In genomic region chr11:29172563-29173124, GRCm38 (mm10) we compare ENCODE assay signal across 7 mouse cellular contexts. TPM values are rescaled to one million over a fixed set of nuclear protein-coding genes. Genes with fewer than 3 reads are reported as not detected.
DNase-seq lines count a peak whose midpoint lies in the region; ATAC-seq lines count a peak whose summit lies in the region.

Ppp4r3b (plus strand) TSS chr11:29172890.

- under 1% methylated on average over 44 of the region's 50 CpGs for WGBS in embryonic facial prominence, embryonic 11.5 days
- WGBS in limb, embryonic 10.5 days = under 1% methylated on average over 50 of the region's 50 CpGs
- WGBS in midbrain, embryonic 13.5 days = under 1% methylated on average over 50 of the region's 50 CpGs

- peak within 1 kb of the TSS; percentile 98 for H3K27ac ChIP-seq in embryonic facial prominence, embryonic 11.5 days (replicated peaks; ENCODE audit: low read depth, low read length)
- peak within 1 kb of the TSS; percentile 99 for H3K27ac ChIP-seq in limb, embryonic 10.5 days
- H3K27ac ChIP-seq in midbrain, embryonic 13.5 days = peak within 1 kb of the TSS; percentile 95

- ATAC-seq in embryonic facial prominence, embryonic 11.5 days (replicated peaks; ENCODE audit: insufficient number of reproducible peaks, low FRiP score, low TSS enrichment, low read depth) = peak; percentile 99
- peak; percentile 86 for ATAC-seq in granulocyte monocyte progenitor cell, adult 5-6 weeks (replicated peaks; ENCODE audit: poor library complexity, severe bottlenecking)
- ATAC-seq in midbrain, embryonic 13.5 days = peak; percentile 99

- H3K9me3 ChIP-seq in embryonic facial prominence, embryonic 11.5 days (replicated peaks; ENCODE audit: control insufficient read depth, low read length) = no peaks in the 10 kb centered on the region
- no peaks in the 10 kb centered on the region for H3K9me3 ChIP-seq in limb, embryonic 10.5 days (replicated peaks)
- H3K9me3 ChIP-seq in midbrain, embryonic 13.5 days = no peaks in the 10 kb centered on the region

- H3K36me3 ChIP-seq in embryonic facial prominence, embryonic 11.5 days (replicated peaks; ENCODE audit: control insufficient read depth, insufficient read depth, low read depth, low read length) = no peaks in the 10 kb centered on the region
- peaks cover 2% of the 10 kb centered on the region; the same call in 1 of the 2 replicates for H3K36me3 ChIP-seq in limb, embryonic 10.5 days
- no peaks in the 10 kb centered on the region for H3K36me3 ChIP-seq in midbrain, embryonic 13.5 days

- H3K4me2 ChIP-seq in embryonic facial prominence, embryonic 11.5 days (ENCODE audit: low read depth, low read length) = peak within 1 kb of the TSS; percentile 74
- peak within 1 kb of the TSS; percentile 93 for H3K4me2 ChIP-seq in midbrain, embryonic 13.5 days (replicated peaks)

- H3K9ac ChIP-seq in embryonic facial prominence, embryonic 11.5 days (replicated peaks; ENCODE audit: low read length) = peak within 1 kb of the TSS; percentile 100
- peak within 1 kb of the TSS; percentile 95 for H3K9ac ChIP-seq in midbrain, embryonic 13.5 days (replicated peaks)

- no peaks in the 10 kb centered on the region for H3K4me1 ChIP-seq in embryonic facial prominence, embryonic 11.5 days (ENCODE audit: control insufficient read depth, insufficient read depth, low read length)
- peaks cover 14% of the 10 kb centered on the region for H3K4me1 ChIP-seq in limb, embryonic 10.5 days
- peaks cover 29% of the 10 kb centered on the region for H3K4me1 ChIP-seq in midbrain, embryonic 13.5 days (replicated peaks)

- peak; percentile 99 for DNase-seq in adrenal gland, postnatal 14 days
- peak; percentile 98 for DNase-seq in embryonic facial prominence, embryonic 11.5 days (ENCODE audit: low spot score)
- peak; percentile 99 for DNase-seq in kidney, adult 11 months
- peak; percentile 98 for DNase-seq in limb, embryonic 10.5 days (ENCODE audit: low spot score)
- DNase-seq in spleen, adult 12 weeks (ENCODE audit: low spot score) = peak; percentile 92

- peak within 1 kb of the TSS; percentile 81 for H3K4me3 ChIP-seq in embryonic facial prominence, embryonic 11.5 days (ENCODE audit: low read depth, low read length)
- H3K4me3 ChIP-seq in limb, embryonic 10.5 days = peak within 1 kb of the TSS; percentile 95
- peak within 1 kb of the TSS; percentile 81 for H3K4me3 ChIP-seq in midbrain, embryonic 13.5 days (replicated peaks)

- no peaks in the 10 kb centered on the region for H3K27me3 ChIP-seq in embryonic facial prominence, embryonic 11.5 days (ENCODE audit: control insufficient read depth, insufficient read depth, low read length)
- no peaks in the 10 kb centered on the region for H3K27me3 ChIP-seq in limb, embryonic 10.5 days (ENCODE audit: low read depth, poor library complexity, severe bottlenecking)
- H3K27me3 ChIP-seq in midbrain, embryonic 13.5 days = no peaks in the 10 kb centered on the region

RNA-seq across cellular contexts. Expression of gene Ppp4r3b, which starts in this region (rescaled TPM):
- 87.6 and 98.8 TPM in 2 replicates for total RNA-seq in adrenal gland, postnatal 14 days (2021)
- polyA plus RNA-seq in embryonic facial prominence, embryonic 11.5 days (2014; fragmentation: Nextera tagmentation; extraction: Ambion mirVana) = 103 and 111 TPM in 2 replicates
- 52.5 and 72.2 TPM in 2 replicates for total RNA-seq in granulocyte monocyte progenitor cell, adult 5-6 weeks (2014; fragmentation: Nextera tagmentation)
- total RNA-seq in granulocyte monocyte progenitor cell, adult 5-6 weeks (2017) = 97.1 and 143 TPM in 2 replicates
- 85.4 and 99.3 TPM in 2 replicates for polyA plus RNA-seq in limb, embryonic 10.5 days (2016; fragmentation: Nextera tagmentation; extraction: Ambion mirVana)
- polyA plus RNA-seq in midbrain, embryonic 13.5 days (2015; fragmentation: Nextera tagmentation; extraction: Ambion mirVana) = 91.4 and 103 TPM in 2 replicates

Comparison
In these comparisons a context has a peak if more than half of its experiments do, and no peak if none do; other contexts are left out.
1. Peak in every context shown above with its lines: DNase-seq, ATAC-seq, H3K4me3 ChIP-seq and H3K27ac ChIP-seq.